Mouse (Mus musculus) kidney, postnatal 0 days (tissue): ENCODE measurements at regions not wholly inside any gene's neighbourhood (a gene's known extent, or its start where the extent isn't known, plus 50 kb on each side); places are given as distances from the start of the nearest gene placed in this dataset.

ENCODE experiments used
- ATAC-seq: fragments of 200-750 bp; cut with Nextera tagmentation; replicated peaks from 2 replicates; pipeline ENCODE4 v1.8.0; 2017; ENCODE audit warnings: low read depth, moderate number of reproducible peaks, moderate TSS enrichment, moderate library complexity; ENCODE audit not compliant: low FRiP score
- DNase-seq: peaks from one replicate; pipeline ENCODE4 v3.0.0-alpha.2; 2016; ENCODE audit warnings: low spot score
- H3K27ac ChIP-seq: fragments of 300-500 bp; sonication (generic); 2 replicates; pipeline ENCODE4 v1.5.1; 2014; ENCODE audit warnings: mild to moderate bottlenecking
- H3K27me3 ChIP-seq: fragments of 300-500 bp; sonication (generic); 2 replicates; pipeline ENCODE4 v1.6.1; 2014; ENCODE audit warnings: low read length, mixed read lengths; ENCODE audit not compliant: insufficient read depth
- H3K36me3 ChIP-seq: fragments of 300-500 bp; sonication (generic); 2 replicates; pipeline ENCODE4 v1.6.1; 2014; ENCODE audit warnings: low read length, mixed read lengths; ENCODE audit not compliant: insufficient read depth
- H3K4me1 ChIP-seq: fragments of 300-500 bp; sonication (generic); replicated peaks from 2 replicates; pipeline ENCODE4 v1.6.1; 2014; ENCODE audit warnings: antibody characterized with exemption, low read length, mixed read lengths; ENCODE audit not compliant: insufficient read depth
- H3K4me2 ChIP-seq: fragments of 300-500 bp; sonication (generic); 2 replicates; pipeline ENCODE4 v1.6.1; 2014; ENCODE audit warnings: mild to moderate bottlenecking, low read length, moderate library complexity, mixed read lengths
- H3K4me3 ChIP-seq: fragments of 300-500 bp; sonication (generic); replicated peaks from 2 replicates; pipeline ENCODE4 v1.5.1; 2014; ENCODE audit warnings: low read depth, low read length
- H3K9ac ChIP-seq: fragments of 300-500 bp; sonication (generic); 2 replicates; pipeline ENCODE4 v1.6.1; 2014; ENCODE audit warnings: low read depth, low read length
- H3K9me3 ChIP-seq: fragments of 300-500 bp; sonication (generic); replicated peaks from 2 replicates; pipeline ENCODE4 v1.6.1; 2016; ENCODE audit warnings: low read length, inconsistent platforms, mixed read lengths
- CTCF ChIP-seq: IDR thresholded peaks from 2 replicates; pipeline ENCODE4 v1.5.1; 2016; ENCODE audit warnings: antibody characterized with exemption, low read depth, mild to moderate bottlenecking, moderate library complexity
- WGBS: fragments of 180-500 bp; shearing (Covaris S2); extraction: QIAGEN DNeasy Blood & Tissue Kit; methylation state at CpG from one replicate; pipeline ENCODE4 v1.1.7; 2014; 5-methylcytosine and 5-hydroxymethylcytosine counted together

DNA sequence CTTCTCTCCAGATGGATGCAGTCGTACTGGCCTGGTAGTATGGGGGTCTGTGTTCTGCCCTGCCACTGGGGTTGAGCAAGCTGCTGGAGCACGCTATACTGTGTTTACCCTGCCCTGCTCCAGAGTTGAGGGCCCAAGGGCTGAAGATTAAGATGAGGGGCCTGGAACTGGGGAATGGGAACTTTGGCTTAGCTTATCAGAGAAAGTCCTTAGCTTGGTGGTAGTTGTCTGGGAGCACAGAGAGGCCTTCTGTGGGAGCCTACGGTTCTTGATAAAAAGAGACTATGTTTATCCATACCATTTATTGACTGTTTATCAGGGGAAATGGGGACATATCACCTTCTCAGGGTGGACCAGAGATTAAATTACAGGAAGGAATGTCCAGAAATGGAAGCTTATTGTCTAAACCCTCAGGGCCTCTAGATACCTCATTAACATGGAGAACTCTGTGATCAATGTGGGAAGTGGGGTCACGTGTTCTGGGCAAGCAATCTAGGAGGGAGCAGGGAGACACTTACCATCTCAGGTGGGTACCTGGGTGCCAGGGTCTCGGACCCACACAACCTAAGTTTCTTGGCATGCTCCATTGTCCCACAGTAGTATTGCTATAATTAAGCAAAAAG, 58.7 kb downstream of the Mycn start:
- no peak for TF ChIP-seq CTCF
- H3K4me1 ChIP-seq: no peaks in the 10 kb centered on the region
- ATAC-seq (no peak), DNase-seq (no peak)
- no peaks in the 10 kb centered on the region for H3K27me3 ChIP-seq
- WGBS: 89% methylated on average over 5 of the region's 5 CpGs
- no peak overlapping the region for H3K4me2 ChIP-seq
- H3K9me3 ChIP-seq: no peaks in the 10 kb centered on the region
- H3K4me3 ChIP-seq: no peak overlapping the region
- H3K36me3 ChIP-seq: no peaks in the 10 kb centered on the region
- no peak overlapping the region for H3K27ac ChIP-seq
- H3K9ac ChIP-seq: no peak overlapping the region

GRCm38 (mm10) chr12:12878031-12878430, 63.7 kb downstream of the Mycn start:
- Histone ChIP-seq H3K36me3 (no peaks in the 10 kb centered on the region), H3K27me3 (no peaks in the 10 kb centered on the region), H3K4me2 (no peak overlapping the region), H3K4me3 (no peak overlapping the region), H3K27ac (no peak overlapping the region), H3K9ac (no peak overlapping the region), H3K9me3 (no peaks in the 10 kb centered on the region), H3K4me1 (0 out of 2 replicates have a peak, but pooled peaks cover 2% of the 10 kb centered on the region)
- 94% methylated on average over 2 of the region's 2 CpGs for WGBS
- TF ChIP-seq CTCF: no peak
- no peak for DNase-seq
- no peak for ATAC-seq

- ATAC-seq (no peak), DNase-seq (no peak)
- Histone ChIP-seq H3K27me3 (no peaks in the 10 kb centered on the region), H3K9me3 (no peaks in the 10 kb centered on the region), H3K27ac (no peak overlapping the region), H3K4me1 (peaks cover 7% of the 10 kb centered on the region; the same call in 1 of the 2 replicates), H3K4me2 (no peak overlapping the region), H3K9ac (no peak overlapping the region), H3K4me3 (no peak overlapping the region), H3K36me3 (no peaks in the 10 kb centered on the region)
- TF ChIP-seq CTCF: no peak
- 51% methylated on average over 5 of the region's 5 CpGs for WGBS
These were observed 64.2 kb downstream of the Mycn start for GRCm38 (mm10) chr12:12877539-12877938.

GRCm38 (mm10) chr12:12875976-12876745, 65.6 kb downstream of the Mycn start:
- no peak for DNase-seq
- Histone ChIP-seq H3K27me3 (no peaks in the 10 kb centered on the region), H3K4me2 (no peak overlapping the region), H3K36me3 (no peaks in the 10 kb centered on the region), H3K4me3 (no peak overlapping the region), H3K9me3 (no peaks in the 10 kb centered on the region), H3K9ac (no peak overlapping the region), H3K27ac (no peak overlapping the region), H3K4me1 (peaks cover 9% of the 10 kb centered on the region; the same call in 1 of the 2 replicates)
- no peak for TF ChIP-seq CTCF
- 81% methylated on average over 12 of the region's 12 CpGs for WGBS
- ATAC-seq: no peak

- Histone ChIP-seq H3K4me2 (no peak overlapping the region), H3K4me3 (no peak overlapping the region), H3K4me1 (peaks cover 9% of the 10 kb centered on the region; the same call in 1 of the 2 replicates), H3K27me3 (no peaks in the 10 kb centered on the region), H3K36me3 (no peaks in the 10 kb centered on the region), H3K9me3 (no peaks in the 10 kb centered on the region), H3K9ac (no peak overlapping the region), H3K27ac (no peak overlapping the region)
- DNase-seq (no peak), ATAC-seq (no peak)
- WGBS: 86% methylated on average over 11 of the region's 11 CpGs
- TF ChIP-seq CTCF: no peak
These were observed 68.2 kb downstream of the Mycn start for GRCm38 (mm10) chr12:12873551-12873950.

DNA sequence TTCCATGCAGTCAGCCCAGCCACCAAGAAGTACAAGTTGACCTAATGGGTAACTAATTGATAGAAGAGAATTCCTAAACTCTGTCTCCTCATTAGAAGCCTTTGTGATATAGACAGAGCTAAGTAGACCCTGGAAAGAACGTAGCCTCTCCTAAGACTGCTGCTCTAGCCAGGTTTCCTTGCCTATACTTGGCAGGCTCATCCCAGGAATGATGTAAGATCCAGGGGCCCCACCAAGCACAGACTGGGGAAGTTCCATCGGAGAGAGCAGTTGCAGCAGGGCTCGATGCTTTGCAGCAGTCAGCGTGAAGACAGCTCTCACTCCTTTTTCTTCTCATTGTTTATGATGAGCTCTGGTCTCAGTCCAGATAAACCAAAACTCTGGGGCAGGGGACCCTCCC, 68.7 kb downstream of the Mycn start:
- peak; percentile 33 for DNase-seq
- 44% methylated on average over 4 of the region's 4 CpGs for WGBS
- no peaks in the 10 kb centered on the region for H3K27me3 ChIP-seq
- ATAC-seq: no peak
- TF ChIP-seq CTCF: no peak
- no peaks in the 10 kb centered on the region for H3K9me3 ChIP-seq
- H3K4me3 ChIP-seq: no peak overlapping the region
- peaks cover 9% of the 10 kb centered on the region; the same call in 1 of the 2 replicates for H3K4me1 ChIP-seq
- no peaks in the 10 kb centered on the region for H3K36me3 ChIP-seq
- H3K4me2 ChIP-seq: no peak overlapping the region
- H3K9ac ChIP-seq: no peak overlapping the region
- H3K27ac ChIP-seq: no peak overlapping the region
